Mouse (Mus musculus): Measurements from ENCODE around the gene Grhl1.

DNA sequence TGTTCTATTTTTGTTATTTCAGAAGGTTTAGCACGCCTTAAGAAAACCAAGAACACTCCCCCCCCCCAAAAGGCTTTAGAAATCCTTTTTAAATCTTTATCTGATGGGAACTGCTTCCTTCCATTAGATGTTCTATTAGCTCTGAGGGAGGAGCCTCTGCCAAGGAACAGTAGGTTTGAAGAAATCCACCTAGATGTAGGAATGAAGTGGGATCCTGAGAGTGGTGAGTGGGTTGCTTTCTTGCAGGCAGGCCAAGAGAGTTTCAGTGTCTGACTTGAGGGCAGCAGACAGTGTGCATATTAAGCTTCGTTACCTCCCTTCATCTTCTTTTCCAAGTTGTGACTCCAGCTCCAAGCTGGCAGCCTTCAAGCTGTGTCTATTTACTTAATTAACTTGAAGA is 34.9 kb upstream of the Grhl1 start:
- TF ChIP-seq POLR2A (IDR thresholded peaks at IDR 0.05; ENCODE audit: insufficient read depth, low read depth, low read length), result no peak
- no peak for TF ChIP-seq CTCF (IDR thresholded peaks at IDR 0.05; ENCODE audit: insufficient read depth, low read depth, low read length)

Data from olfactory bulb, adult 2 months (tissue).